Mouse (Mus musculus): Measurements from ENCODE around the gene Oprl1. TPM values are rescaled to one million over a fixed set of nuclear protein-coding genes. Genes with fewer than 3 reads are reported as not detected.
A peak's percentile ranks its signal among the peaks of the same experiment; 100 is the strongest.

Gene Oprl1
- total and polyA plus RNA-seq, 3 experiments: not detected

- Histone ChIP-seq H3K4me3 (no peak overlapping the region), H3K4me1 (ENCODE audit: control insufficient read depth, insufficient read depth, low read length) (peaks cover 1% of the 10 kb centered on the region; the same call in 1 of the 2 replicates), H3K36me3 (ENCODE audit: control insufficient read depth, insufficient read depth, low read length) (no peaks in the 10 kb centered on the region), H3K27me3 (ENCODE audit: control insufficient read depth, insufficient read depth, low read length) (no peaks in the 10 kb centered on the region), H3K27ac (no peak overlapping the region), H3K79me2 (replicated peaks; ENCODE audit: control insufficient read depth, insufficient read depth, low read length) (no peaks in the 10 kb centered on the region), H3K9ac (ENCODE audit: low read depth, low read length) (no peak overlapping the region)
- intact Hi-C loops (cut with DNase I): no loop called here
- 91% methylated on average over 3 of the region's 3 CpGs for WGBS
- TF ChIP-seq CTCF (IDR thresholded peaks at IDR 0.05) (no peak), POLR2A (IDR thresholded peaks at IDR 0.05; ENCODE audit: insufficient read depth, low read depth, low read length) (no peak), EP300 (IDR thresholded peaks at IDR 0.05; ENCODE audit: insufficient read depth, low read depth, low read length) (no peak)
- DNase-seq: no peak
Observed at GRCm38 (mm10) chr2:181692304-181692703, 22.5 kb upstream of the Oprl1 start.

GRCm38 (mm10) chr2:181693339-181694280, 21.2 kb upstream of the Oprl1 start, which contains the start of gene Rgs19:
Gene Rgs19 (minus strand): TSS chr2:181693977.
- Histone ChIP-seq H3K27me3 (ENCODE audit: control insufficient read depth, insufficient read depth, low read length) (no peaks in the 10 kb centered on the region), H3K4me3 (peak within 1 kb of the TSS; percentile 61), H3K27ac (peak within 1 kb of the TSS; percentile 66), H3K36me3 (ENCODE audit: control insufficient read depth, insufficient read depth, low read length) (no peaks in the 10 kb centered on the region), H3K4me1 (ENCODE audit: control insufficient read depth, insufficient read depth, low read length) (peaks cover 1% of the 10 kb centered on the region; the same call in 1 of the 2 replicates), H3K9ac (ENCODE audit: low read depth, low read length) (peak within 1 kb of the TSS; percentile 83), H3K79me2 (replicated peaks; ENCODE audit: control insufficient read depth, insufficient read depth, low read length) (no peaks in the 10 kb centered on the region)
- peak; percentile 90 to 94 for DNase-seq
- TF ChIP-seq EP300 (IDR thresholded peaks at IDR 0.05; ENCODE audit: insufficient read depth, low read depth, low read length): no peak
- peak; percentile 27 for TF ChIP-seq CTCF (IDR thresholded peaks at IDR 0.05)
- TF ChIP-seq POLR2A (IDR thresholded peaks at IDR 0.05; ENCODE audit: insufficient read depth, low read depth, low read length): peak; percentile 37
- intact Hi-C loops (cut with DNase I): no loop called here
- 1% methylated on average over 75 of the region's 75 CpGs for WGBS

- Histone ChIP-seq H3K27ac (no peak overlapping the region), H3K79me2 (replicated peaks; ENCODE audit: control insufficient read depth, insufficient read depth, low read length) (no peaks in the 10 kb centered on the region), H3K4me3 (no peak overlapping the region), H3K36me3 (ENCODE audit: control insufficient read depth, insufficient read depth, low read length) (no peaks in the 10 kb centered on the region), H3K9ac (ENCODE audit: low read depth, low read length) (no peak overlapping the region), H3K27me3 (ENCODE audit: control insufficient read depth, insufficient read depth, low read length) (no peaks in the 10 kb centered on the region), H3K4me1 (ENCODE audit: control insufficient read depth, insufficient read depth, low read length) (peaks cover 1% of the 10 kb centered on the region; the same call in 1 of the 2 replicates)
- intact Hi-C loops (cut with DNase I): no loop called here
- TF ChIP-seq POLR2A (IDR thresholded peaks at IDR 0.05; ENCODE audit: insufficient read depth, low read depth, low read length) (no peak), CTCF (IDR thresholded peaks at IDR 0.05) (no peak), EP300 (IDR thresholded peaks at IDR 0.05; ENCODE audit: insufficient read depth, low read depth, low read length) (no peak)
- no peak for DNase-seq
- WGBS: 78% methylated on average over 3 of the region's 3 CpGs
Observed at GRCm38 (mm10) chr2:181694581-181694980, 20.2 kb upstream of the Oprl1 start.

GRCm38 (mm10) chr2:181695776-181696175, 19.0 kb upstream of the Oprl1 start:
- TF ChIP-seq EP300 (IDR thresholded peaks at IDR 0.05; ENCODE audit: insufficient read depth, low read depth, low read length): no peak
- TF ChIP-seq CTCF (IDR thresholded peaks at IDR 0.05): no peak
- TF ChIP-seq POLR2A (IDR thresholded peaks at IDR 0.05; ENCODE audit: insufficient read depth, low read depth, low read length): no peak
- Histone ChIP-seq H3K79me2 (replicated peaks; ENCODE audit: control insufficient read depth, insufficient read depth, low read length) (no peaks in the 10 kb centered on the region), H3K27ac (no peak overlapping the region), H3K4me3 (no peak overlapping the region), H3K4me1 (ENCODE audit: control insufficient read depth, insufficient read depth, low read length) (peaks cover 1% of the 10 kb centered on the region; the same call in 1 of the 2 replicates), H3K9ac (ENCODE audit: low read depth, low read length) (no peak overlapping the region), H3K27me3 (ENCODE audit: control insufficient read depth, insufficient read depth, low read length) (no peaks in the 10 kb centered on the region), H3K36me3 (ENCODE audit: control insufficient read depth, insufficient read depth, low read length) (no peaks in the 10 kb centered on the region)
- DNase-seq: no peak
- intact Hi-C loops (cut with DNase I): no loop called here
- 76% methylated on average over 1 of the region's 1 CpGs for WGBS

- H3K36me3 ChIP-seq (ENCODE audit: control insufficient read depth, insufficient read depth, low read length): no peaks in the 10 kb centered on the region
- 74% methylated on average over 33 of the region's 33 CpGs for WGBS
- no peaks in the 10 kb centered on the region for H3K27me3 ChIP-seq (ENCODE audit: control insufficient read depth, insufficient read depth, low read length)
- H3K9ac ChIP-seq (ENCODE audit: low read depth, low read length): no peak overlapping the region
- H3K27ac ChIP-seq: no peak overlapping the region
- TF ChIP-seq CTCF (IDR thresholded peaks at IDR 0.05) (no peak), EP300 (IDR thresholded peaks at IDR 0.05; ENCODE audit: insufficient read depth, low read depth, low read length) (no peak), POLR2A (IDR thresholded peaks at IDR 0.05; ENCODE audit: insufficient read depth, low read depth, low read length) (no peak)
- H3K4me3 ChIP-seq: no peak overlapping the region
- intact Hi-C loops (cut with DNase I): no loop called here
- H3K4me1 ChIP-seq (ENCODE audit: control insufficient read depth, insufficient read depth, low read length): peaks cover 1% of the 10 kb centered on the region; the same call in 1 of the 2 replicates
- no peaks in the 10 kb centered on the region for H3K79me2 ChIP-seq (replicated peaks; ENCODE audit: control insufficient read depth, insufficient read depth, low read length)
- no peak for DNase-seq
Observed at GRCm38 (mm10) chr2:181696801-181697420, 17.9 kb upstream of the Oprl1 start.

Data from heart, adult 2 months (tissue).